Mouse (Mus musculus): ENCODE results near the gene Rhoc.

DNA sequence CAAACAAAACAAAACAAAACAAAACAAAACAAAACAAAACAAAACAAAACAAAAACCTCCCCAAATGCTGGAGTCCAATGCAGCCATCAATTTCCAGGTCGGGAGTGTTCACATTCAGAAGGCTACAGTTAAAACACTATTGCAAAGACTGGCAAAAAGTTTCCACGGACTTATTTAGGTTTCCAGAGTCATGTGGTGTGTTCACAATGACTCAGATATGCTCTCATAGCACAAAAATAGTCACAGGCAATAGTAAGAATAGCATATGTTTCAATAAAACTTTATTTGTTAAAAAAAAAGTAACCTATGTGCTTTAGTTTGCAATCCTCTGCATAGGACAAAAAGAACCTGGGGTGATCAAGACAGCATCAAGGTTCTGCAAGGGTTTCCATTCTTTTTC lies 21.0 kb upstream of the Rhoc start:
- TF ChIP-seq CTCF (IDR thresholded peaks at IDR 0.05; ENCODE audit: insufficient read depth, low read depth, low read length) (no peak), POLR2A (IDR thresholded peaks at IDR 0.05; ENCODE audit: insufficient read depth, low read depth, low read length) (no peak)
